Mouse (Mus musculus) left cerebral cortex, adult 8-10 months (tissue): ENCODE measurements around the gene Gm10424. TPM values are rescaled to one million over a fixed set of nuclear protein-coding genes. Genes with fewer than 3 reads are reported as not detected.
"Not testable (repeated sequence)": the region's sequence is repeated elsewhere in the genome, so short reads cannot be mapped to it uniquely, and the experiment has no call there.

ENCODE experiments used
- DNase-seq, 2 experiments: peaks; one replicate each; pipeline ENCODE4 v3.0.0; 2022; ENCODE audit warnings: low spot score in 2 of 2
- total RNA-seq, 4 experiments: library from RNA; stranded (reverse); gene quantifications; 2 replicates each; pipeline ENCODE4 v1.2.4; 2022

The Gm10424 gene
- total RNA-seq: not detected

DNA sequence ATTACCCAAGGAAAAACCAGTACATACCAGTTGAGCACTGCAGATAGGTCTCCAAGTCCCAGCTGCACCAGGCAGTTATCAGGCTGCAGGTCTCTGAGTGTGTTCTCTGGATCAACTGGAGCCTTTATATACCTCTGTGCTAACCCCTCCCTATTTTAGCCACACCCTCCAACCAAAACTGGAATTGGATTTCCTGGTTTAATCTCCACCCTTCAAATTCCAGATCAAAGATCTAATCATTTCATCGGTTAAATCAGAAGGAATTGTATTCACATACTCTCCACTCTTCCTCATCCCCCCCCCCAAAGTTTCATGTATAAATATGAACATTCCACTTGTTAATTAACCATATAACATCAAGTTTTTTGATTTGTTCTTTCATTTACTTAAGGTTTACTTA, at the start of gene Gm10424:
TSS of gene Gm10424 (minus strand) at position 101 of the 400 bp plus-strand sequence.
- DNase-seq: not testable (repeated sequence)

DNA sequence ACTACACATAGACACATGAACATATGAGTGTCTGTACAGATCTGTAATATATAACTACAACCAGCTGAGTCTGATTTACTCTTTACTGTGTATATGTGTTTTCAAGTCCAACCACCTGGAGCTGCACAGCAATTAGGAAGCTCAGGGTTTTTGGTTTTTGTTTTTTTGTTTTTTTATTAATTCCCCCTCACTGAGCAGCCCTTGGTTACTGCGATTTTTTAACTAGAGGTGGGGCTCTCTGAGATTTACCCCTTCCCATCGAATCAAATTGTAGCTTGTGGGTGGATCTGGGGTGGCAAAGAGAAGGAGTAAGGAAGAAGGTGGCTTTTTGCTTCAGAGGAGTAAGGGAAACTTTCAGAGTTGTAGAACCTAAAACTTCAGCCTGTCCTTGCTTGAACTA, 33.0 kb upstream of the Gm10424 start, which contains the start of gene Gm3259:
TSS of gene Gm3259 (plus strand) at position 301 of the 400 bp plus-strand sequence.
- not testable (repeated sequence) for DNase-seq

Other genes with a start within 250 kb of the Gm10424 start
- not detected for gene Gm7942, start 165.8 kb downstream of the Gm10424 start, total RNA-seq
- gene Gm16513, start 90.1 kb downstream of the Gm10424 start, total RNA-seq: not detected
- not detected for gene Gm3259, start 33.1 kb upstream of the Gm10424 start, total RNA-seq
- not detected for gene D5Ertd577e, start 184.0 kb upstream of the Gm10424 start, total RNA-seq
- not detected for gene Gm3286, start 238.0 kb upstream of the Gm10424 start, total RNA-seq